Mouse (Mus musculus): ENCODE results near the gene Rptor.

Gene Rptor

DNA sequence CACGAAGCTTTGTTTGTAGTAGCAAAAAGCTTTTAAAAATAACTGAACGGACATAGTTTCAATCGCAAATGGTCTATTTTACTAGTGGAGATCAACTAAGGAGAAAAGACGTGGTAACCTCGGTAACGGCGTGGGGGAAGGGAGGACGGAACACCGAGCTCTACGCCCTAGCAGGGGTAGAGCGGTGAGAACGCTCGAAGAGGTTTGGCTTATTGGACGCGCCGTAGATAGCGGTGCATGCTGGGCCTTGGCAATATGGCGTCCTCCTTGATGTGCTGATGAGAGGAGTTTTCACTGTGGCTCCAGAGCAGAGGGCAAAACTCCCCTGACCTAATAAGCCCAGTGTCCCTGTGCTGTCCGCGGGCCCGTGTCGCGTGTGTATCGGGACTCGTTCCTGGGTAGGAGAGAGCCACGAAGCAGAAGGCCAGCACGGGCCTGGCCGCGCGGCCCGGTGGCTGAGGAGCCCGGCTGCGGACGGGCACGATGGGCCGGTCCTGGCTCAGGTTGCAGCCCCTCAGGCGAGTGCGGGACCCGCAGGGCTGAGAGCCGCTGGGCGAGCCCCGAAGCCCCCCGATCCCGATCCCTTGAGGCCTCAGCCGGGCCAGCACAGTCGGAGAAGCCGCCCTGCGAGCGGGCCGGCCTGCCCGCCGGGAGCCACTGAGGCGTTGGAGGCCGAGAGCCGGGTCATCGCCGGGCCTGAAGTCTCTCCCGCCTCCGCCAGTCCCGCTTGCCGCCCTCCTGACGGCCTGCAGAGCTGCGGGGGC, at the start of gene Rptor:
Gene Rptor, plus strand, starts transcription at position 143 of the 764 bp plus-strand sequence.
- ChIA-PET POLR2A (interaction anchor here (0.6 to 2.9 kb wide), 51 partner anchors 8 to 702 kb away, joined by 3 to 39 read pairs (median 4); partner anchors contain the start of genes Baiap2 (in 1 of the 4), Endov (in 1 of the 4) and Slc38a10 (in 1 of the 4)), CTCF (interaction anchor here in 3 of 4 experiments (0.6 to 1.0 kb wide), 4 partner anchors 12 to 63 kb away, joined by 3 to 8 read pairs (median 4); no protein-coding TSS in a partner anchor)

DNA sequence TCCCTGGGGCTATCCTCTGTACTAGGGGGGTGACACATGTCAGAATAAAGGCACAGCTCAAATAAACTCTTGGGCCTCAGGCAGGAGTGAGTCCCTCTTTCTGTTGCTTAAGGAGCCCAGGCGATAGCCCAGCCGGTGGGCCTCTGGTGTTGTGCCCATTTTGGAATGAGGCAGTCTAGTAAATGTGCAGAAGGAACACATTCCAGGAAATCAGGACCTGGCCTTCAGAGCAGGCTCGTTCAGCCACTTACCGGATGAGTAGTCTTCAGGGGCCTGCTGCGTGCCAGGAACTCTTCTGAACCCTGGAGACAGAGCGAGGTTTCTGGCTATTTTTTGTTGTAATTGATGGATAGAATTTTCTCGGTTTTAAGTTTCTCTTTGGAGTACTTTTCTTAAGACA, 48.0 kb upstream of the Rptor start:
- ChIA-PET CTCF (no interaction called here), POLR2A (interaction anchor here in 2 of 4 experiments (1.0 to 2.8 kb wide), 2 partner anchors 9 to 11 kb away, joined by 3 to 10 read pairs; no protein-coding TSS in a partner anchor)

DNA sequence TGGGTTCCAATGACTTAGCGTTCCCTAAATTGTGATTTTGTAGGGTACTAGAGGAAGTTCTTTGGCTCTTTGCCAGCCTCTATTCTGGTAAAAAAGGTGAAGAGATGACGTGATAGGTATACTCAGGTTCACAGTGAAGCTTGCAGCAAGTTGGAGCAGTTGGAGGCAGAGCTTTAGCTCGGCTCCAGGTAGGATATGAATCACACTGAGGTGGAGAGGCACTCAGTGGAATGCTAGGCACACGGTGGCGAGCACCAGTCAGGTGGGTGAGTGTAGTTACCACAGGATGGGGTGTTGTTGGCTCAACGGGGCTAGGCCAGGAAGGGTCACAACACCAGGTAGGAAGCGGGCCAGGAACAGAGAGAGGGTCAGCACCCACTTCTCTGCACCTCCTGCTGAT, 47.5 kb upstream of the Rptor start:
- POLR2A ChIA-PET = interaction anchor here in 2 of 4 experiments (0.6 to 2.8 kb wide), 6 partner anchors 8 to 91 kb away, joined by 3 to 10 read pairs (median 3); no protein-coding TSS in a partner anchor
- CTCF ChIA-PET = no interaction called here

DNA sequence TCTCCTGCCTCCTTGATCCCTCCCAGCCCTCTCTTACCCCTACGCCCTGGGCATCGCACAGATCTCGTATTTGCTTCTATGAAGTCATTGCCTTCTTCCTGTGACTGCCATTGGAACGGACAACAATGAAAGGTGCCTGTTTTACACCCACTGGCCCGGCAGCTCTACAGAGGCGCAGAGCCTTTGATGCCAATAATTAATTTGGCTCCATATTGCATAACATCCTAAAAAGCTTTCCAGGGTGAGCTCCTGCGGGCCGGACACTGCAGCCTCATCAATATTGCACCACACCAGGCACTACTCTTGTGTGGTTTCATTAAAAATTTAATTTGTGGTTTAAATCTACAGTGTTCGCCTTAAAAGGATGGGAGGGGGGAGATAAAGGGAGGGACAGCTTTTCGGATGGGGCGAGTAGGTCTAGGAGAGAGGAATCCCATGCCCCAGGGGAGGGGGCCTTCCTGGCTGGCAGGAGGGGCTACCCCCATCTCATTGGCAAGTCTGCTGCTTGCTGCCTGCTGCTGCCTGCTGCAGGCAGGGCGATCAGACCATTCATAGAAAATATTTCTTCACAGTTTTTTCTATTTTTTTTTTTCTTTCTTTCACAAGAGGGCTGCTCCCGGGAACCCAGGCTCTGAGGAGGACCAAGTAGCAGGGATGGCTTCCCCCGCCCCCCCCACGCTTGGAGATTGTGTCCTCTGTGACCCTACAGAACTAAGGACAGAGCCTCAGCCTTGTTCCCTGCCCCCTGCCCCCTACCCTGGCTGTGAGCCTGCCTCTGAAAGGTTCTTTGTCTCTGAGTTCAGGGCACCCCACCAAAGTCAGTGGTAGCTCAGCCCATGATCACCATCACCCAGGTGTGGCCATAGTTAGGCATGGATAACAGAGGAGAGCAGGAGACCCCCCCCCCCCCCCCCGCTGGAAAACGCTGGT, 44.5 kb upstream of the Rptor start:
- POLR2A ChIA-PET = interaction anchor here in 3 of 4 experiments (0.6 to 6.5 kb wide), 14 partner anchors 11 to 384 kb away, joined by 3 to 40 read pairs (median 5); partner anchors contain the start of genes Nptx1 (in 2 of the 3), Baiap2 (in 1 of the 3) and Rptor (in 1 of the 3)
- CTCF ChIA-PET = interaction anchor here in 2 of 4 experiments (0.6 to 1.5 kb wide), 5 partner anchors 13 to 553 kb away, joined by 3 to 5 read pairs (median 3); no protein-coding TSS in a partner anchor

DNA sequence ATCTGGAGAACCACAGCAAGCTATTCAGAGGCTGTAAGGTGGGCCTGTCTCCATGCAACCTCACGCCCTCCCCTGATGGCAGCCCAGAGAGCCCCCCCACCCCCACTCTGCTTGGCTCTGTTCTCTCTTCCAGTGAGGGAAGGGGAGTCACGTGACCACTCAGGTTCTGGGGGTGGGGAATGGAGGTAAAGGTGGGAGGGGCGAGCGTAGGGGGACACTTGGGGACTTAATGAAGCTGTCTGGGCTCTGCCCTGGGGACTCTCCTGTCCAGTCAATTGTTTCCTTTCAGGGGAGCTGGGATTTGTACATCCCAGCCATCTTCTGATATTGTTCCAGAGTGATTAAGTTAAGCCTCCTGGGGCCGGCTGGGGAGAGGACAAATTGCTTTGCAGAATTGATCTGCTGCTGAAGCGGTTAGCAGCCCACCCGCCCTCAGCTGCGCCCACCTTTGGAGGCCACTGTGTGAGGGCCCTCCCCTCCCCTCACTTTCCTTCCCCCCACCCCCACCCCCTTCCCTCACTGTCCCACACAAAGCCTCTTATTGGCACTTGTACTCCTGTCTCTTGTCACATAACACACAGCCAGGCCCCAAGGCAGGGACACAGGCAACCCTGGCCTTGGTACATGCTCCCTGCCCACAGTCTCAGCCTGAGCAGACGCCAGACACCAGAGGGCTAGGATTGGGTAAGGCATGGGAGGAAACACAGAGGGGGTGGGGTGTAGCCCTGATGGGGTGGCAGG, 43.7 kb upstream of the Rptor start:
- CTCF ChIA-PET = interaction anchor here in 2 of 4 experiments (0.5 to 1.5 kb wide), 5 partner anchors 14 to 553 kb away, joined by 3 to 5 read pairs (median 3); no protein-coding TSS in a partner anchor
- POLR2A ChIA-PET = interaction anchor here in 3 of 4 experiments (0.6 to 6.5 kb wide), 19 partner anchors 11 to 383 kb away, joined by 3 to 40 read pairs (median 4); partner anchors contain the start of genes Nptx1 (in 2 of the 3), Baiap2 (in 1 of the 3) and Rptor (in 1 of the 3)

DNA sequence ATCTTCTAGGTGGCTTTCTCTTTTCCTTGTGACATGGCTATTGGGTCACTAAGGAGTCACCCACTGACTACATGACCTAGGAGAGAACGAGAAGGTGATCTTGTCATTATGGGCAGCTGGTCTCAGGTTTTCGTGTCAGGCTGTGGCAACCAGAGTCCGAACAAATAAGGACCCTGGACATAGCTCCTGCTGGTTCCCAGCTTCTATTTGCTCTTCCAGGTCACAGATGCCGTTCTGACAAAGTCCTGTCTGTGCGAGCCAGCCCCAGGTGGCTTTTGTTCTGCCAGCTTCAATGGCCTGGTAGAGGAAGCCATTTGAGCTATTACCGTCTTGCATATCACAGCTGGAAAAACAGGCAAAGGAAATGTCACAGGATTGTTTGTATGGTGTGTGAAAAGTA, 40.4 kb upstream of the Rptor start:
- ChIA-PET CTCF (interaction anchor here in 2 of 4 experiments (0.5 to 1.0 kb wide), 2 partner anchors 15 to 16 kb away, joined by 3 to 6 read pairs; no protein-coding TSS in a partner anchor), POLR2A (interaction anchor here in 2 of 4 experiments (0.8 to 6.5 kb wide), 14 partner anchors 8 to 380 kb away, joined by 3 to 40 read pairs (median 4); partner anchors contain the start of genes Nptx1 (in 2 of the 2) and Baiap2 (in 1 of the 2))

DNA sequence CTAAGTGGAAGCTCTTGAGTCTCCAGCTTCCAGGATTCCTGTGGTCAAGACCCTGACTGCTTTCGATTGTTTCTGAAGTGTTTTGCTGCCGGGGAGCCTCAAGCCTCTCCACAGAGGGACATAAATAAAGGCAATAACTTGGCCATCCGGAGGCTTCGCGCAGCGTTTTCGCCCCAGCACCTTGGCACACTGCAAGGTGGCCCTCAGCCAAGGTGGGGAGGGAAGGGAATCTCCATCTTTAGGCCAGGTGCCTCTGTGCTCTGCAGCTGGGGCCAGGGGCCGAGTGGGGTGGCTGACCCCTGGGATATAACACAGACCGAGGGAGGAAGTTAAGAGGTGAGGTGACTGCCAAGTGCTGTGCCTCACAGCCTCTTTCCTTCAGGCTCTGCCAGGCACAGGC, 39.5 kb upstream of the Rptor start:
- ChIA-PET CTCF (no interaction called here), POLR2A (interaction anchor here in 2 of 4 experiments (0.9 to 4.9 kb wide), 3 partner anchors 8 to 15 kb away, joined by 3 to 34 read pairs (median 22); partner anchors contain the start of gene Nptx1 (in 1 of the 2))

DNA sequence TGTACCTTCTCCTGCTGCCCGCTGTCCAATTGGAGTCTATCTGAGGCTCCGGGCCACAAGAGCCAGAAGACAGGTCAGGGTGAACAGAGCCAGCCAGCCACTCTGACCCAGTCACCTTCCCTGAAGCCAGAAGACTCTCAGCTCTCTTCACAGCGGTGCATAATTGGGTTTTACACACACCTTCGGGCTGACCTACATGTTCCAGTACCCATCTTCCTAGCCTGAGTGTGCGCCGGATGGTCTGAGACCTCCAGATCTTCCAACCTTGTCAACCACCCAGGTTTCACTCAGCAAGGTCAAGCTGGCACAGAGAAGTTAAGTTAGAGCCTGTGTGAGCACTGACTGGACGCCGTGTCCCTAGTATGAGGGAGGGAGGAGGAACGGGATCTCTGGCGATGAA, 38.3 kb upstream of the Rptor start:
- CTCF ChIA-PET = interaction anchor here in 3 of 4 experiments (0.6 to 1.9 kb wide), 5 partner anchors 9 to 73 kb away, joined by 3 to 8 read pairs (median 5); partner anchors contain the start of gene Rptor (in 1 of the 3)
- POLR2A ChIA-PET = interaction anchor here in 3 of 4 experiments (0.7 to 4.9 kb wide), 16 partner anchors 8 to 667 kb away, joined by 3 to 34 read pairs (median 8); partner anchors contain the start of genes Nptx1 (in 2 of the 3), Rptor (in 1 of the 3) and Slc38a10 (in 1 of the 3)

DNA sequence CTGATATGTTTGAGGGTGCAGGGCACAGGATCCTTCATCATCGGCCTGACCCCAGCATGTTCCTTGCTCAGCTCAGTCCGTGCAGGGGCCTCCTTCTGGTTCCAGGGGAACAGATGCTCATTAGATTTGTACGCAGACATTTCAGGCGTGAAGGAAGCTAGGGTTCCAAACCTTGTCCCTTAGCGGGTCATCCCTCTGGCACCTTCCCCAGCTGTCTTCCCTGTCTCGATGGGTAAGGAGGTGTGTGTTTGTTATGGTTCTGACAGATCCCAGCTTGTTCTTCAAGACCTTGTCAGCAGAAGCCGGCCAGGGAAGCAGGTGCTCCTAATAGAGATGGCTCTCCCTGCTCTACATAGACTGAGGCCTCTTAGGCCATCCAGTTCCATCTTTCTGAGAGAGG, 37.7 kb upstream of the Rptor start:
- ChIA-PET CTCF (interaction anchor here in 3 of 4 experiments (0.5 to 1.9 kb wide), 5 partner anchors 19 to 199 kb away, joined by 3 to 8 read pairs (median 5); partner anchors contain the start of gene Rptor (in 1 of the 3)), POLR2A (interaction anchor here in 3 of 4 experiments (0.6 to 4.9 kb wide), 23 partner anchors 8 to 667 kb away, joined by 3 to 34 read pairs (median 5); partner anchors contain the start of genes Nptx1 (in 2 of the 3), Rptor (in 1 of the 3) and Slc38a10 (in 1 of the 3))

DNA sequence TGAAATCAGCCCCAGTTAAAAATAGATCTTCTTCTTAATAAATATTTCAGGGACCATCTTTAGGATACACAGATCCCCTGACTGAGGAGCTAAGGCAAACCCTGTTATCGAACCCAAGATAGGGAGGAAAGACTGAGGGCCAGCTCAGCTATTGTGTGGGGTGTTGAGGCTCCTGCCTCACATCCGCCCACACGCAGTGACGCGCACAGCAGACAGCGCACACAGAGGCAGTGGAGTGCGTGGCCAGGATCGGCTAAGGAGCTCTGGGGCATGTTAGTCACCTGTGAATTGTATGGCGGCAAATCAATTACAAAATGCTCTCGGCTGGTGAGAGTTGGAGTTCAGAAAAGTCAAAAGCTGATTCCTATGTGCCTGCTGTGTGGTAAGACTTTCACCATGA, 37.0 kb upstream of the Rptor start:
- POLR2A ChIA-PET = interaction anchor here in 3 of 4 experiments (0.6 to 4.9 kb wide), 30 partner anchors 7 to 1859 kb away, joined by 3 to 34 read pairs (median 6); partner anchors contain the start of genes Nptx1 (in 2 of the 3), Rptor (in 1 of the 3) and Slc38a10 (in 1 of the 3)
- CTCF ChIA-PET = interaction anchor here (0.5 to 1.9 kb wide), 9 partner anchors 18 to 607 kb away, joined by 3 to 8 read pairs (median 3); partner anchors contain the start of genes Endov (in 1 of the 4) and Nptx1 (in 1 of the 4)

DNA sequence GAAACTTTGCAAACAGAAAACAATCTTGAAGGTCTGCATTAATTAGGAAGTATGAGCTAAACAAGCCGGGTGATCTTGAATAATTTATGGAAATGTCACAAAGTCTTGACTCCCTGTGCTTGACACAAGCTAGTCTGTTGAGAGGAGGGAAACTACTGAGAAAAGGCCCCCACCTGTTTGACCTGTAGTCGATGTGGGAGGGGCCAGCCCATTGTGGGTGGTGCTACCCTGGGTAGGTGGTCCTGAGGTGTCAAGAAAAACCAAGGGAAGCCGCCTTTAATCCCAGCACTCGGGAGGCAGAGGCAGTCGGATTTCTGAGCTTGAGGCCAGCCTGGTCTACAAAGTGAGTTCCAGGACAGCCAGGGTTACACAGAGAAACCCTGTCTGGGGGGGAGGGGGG, 36.5 kb upstream of the Rptor start:
- ChIA-PET POLR2A (interaction anchor here in 3 of 4 experiments (0.6 to 4.9 kb wide), 25 partner anchors 7 to 1859 kb away, joined by 3 to 34 read pairs (median 6); partner anchors contain the start of genes Nptx1 (in 1 of the 3) and Slc38a10 (in 1 of the 3)), CTCF (interaction anchor here (0.7 to 1.9 kb wide), 7 partner anchors 18 to 608 kb away, joined by 3 to 5 read pairs (median 3); partner anchors contain the start of genes Endov (in 1 of the 4) and Nptx1 (in 1 of the 4))

DNA sequence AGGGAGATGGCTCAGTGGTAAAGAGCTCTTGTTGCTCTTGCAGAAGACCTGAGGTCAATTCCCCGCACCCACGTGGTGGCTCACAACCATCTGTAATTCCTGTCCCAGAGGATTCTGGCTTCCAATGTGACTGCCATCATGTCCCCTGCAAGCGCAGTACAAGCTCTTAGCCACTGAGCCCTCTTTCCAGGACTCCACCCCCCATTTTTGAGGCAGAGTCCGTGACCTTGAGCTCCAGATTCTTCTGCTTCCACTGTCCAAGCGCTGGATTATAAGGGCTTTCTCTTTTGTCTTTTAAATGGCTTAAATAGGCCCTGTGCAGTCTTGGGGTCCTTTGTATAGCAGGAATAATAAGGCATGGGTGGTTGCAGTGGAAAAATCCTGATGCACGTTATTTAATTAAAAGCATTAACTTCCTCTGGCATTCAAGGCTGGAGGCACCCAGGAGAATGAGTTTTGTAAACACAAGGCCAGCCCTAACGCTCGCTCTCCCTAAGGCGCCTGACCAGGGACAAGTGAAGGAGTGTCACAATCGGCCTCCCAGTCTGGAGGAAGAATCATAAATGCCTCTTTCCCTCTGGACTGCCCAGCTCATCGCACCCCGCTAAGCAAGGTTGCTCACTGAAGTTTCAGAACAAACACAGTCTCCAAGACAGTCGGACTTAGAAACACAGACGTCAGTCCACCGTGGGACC, 30.2 kb upstream of the Rptor start:
- ChIA-PET POLR2A (interaction anchor here in 3 of 4 experiments (0.6 to 4.6 kb wide), 30 partner anchors 9 to 1398 kb away, joined by 3 to 42 read pairs (median 4); partner anchors contain the start of genes Rptor (in 3 of the 3) and Nptx1 (in 2 of the 3)), CTCF (interaction anchor here in 3 of 4 experiments (0.6 to 1.0 kb wide), 5 partner anchors 8 to 100 kb away, joined by 3 to 5 read pairs (median 3); partner anchors contain the start of gene Endov (in 1 of the 3))

DNA sequence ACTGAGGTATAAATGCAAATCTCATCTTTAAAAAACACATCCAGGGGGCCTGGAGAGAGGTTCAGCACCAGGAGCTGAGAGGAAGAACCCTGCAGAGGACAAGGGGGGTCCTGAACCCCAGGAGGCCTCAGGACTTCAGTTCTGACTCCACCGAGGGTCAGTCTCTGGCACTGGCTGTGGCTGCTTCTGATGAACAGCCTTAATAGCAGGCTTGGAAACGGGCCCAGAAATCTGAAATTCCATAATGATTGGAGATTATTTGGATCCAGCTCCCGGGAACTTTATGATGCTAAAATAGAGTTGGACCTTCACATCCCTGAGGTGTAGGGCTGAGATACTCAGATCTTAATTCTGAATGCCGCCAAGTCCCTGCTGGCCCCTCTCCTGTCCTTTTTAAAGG, 25.9 kb upstream of the Rptor start:
- POLR2A ChIA-PET = interaction anchor here in 2 of 4 experiments (0.8 to 3.2 kb wide), 6 partner anchors 9 to 366 kb away, joined by 3 to 18 read pairs (median 3); partner anchors contain the start of gene Baiap2 (in 1 of the 2)
- CTCF ChIA-PET = interaction anchor here in 2 of 4 experiments (0.8 kb wide), 2 partner anchors 43 to 54 kb away, joined by 3 to 10 read pairs; no protein-coding TSS in a partner anchor

DNA sequence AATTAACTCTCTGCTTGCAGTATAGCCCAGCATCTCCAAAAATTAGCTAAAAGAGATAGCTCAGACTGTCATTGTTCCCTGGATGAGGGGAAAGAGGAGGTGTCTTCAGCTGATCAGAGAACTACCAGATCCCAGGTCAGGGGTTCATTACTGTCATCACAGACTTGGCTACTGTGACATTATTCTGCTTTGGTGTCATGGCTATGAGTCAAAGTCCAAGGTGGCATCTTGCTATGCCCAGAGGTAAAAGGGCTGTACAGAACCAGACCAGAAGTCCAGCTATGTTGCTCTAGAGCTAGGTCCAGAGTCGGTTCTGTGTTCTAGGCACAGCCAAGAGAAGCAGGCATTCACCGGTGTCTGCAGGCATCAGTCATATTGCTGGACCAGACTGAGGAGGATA, 25.0 kb upstream of the Rptor start:
- ChIA-PET POLR2A (interaction anchor here in 3 of 4 experiments (0.6 to 3.2 kb wide), 6 partner anchors 9 to 53 kb away, joined by 3 to 18 read pairs (median 3); no protein-coding TSS in a partner anchor), CTCF (interaction anchor here in 2 of 4 experiments (0.6 to 0.8 kb wide), 3 partner anchors 16 to 436 kb away, joined by 6 to 10 read pairs (median 7); no protein-coding TSS in a partner anchor)

DNA sequence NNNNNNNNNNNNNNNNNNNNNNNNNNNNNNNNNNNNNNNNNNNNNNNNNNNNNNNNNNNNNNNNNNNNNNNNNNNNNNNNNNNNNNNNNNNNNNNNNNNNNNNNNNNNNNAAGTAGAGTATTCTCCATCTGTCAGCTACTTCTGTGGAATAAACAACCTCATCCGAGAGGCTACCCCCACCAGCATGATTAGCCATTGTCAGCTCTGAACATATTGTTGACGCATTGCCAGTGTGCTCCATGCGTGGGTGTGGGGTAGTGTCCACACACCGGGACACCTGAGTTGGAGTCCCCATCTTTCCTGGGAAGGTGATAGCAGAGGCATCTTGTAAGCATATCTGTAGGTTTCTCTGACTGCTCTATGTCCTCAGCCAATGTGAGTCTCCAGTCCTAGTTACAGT, 16.2 kb upstream of the Rptor start:
- ChIA-PET POLR2A (interaction anchor here (0.6 to 5.9 kb wide), 22 partner anchors 8 to 420 kb away, joined by 3 to 42 read pairs (median 4); partner anchors contain the start of genes Rptor (in 3 of the 4) and Nptx1 (in 1 of the 4)), CTCF (interaction anchor here in 1 of 4 experiments (0.6 kb wide), 1 partner anchor 27 kb away, joined by 3 read pairs; no protein-coding TSS in a partner anchor)

All from embryonic stem cell, embryonic (primary cell).